Mouse (Mus musculus) liver, embryonic 15.5 days (tissue): ENCODE results near the gene Tbc1d21. TPM values are rescaled to one million over a fixed set of nuclear protein-coding genes. Genes with fewer than 3 reads are reported as not detected.

Experiments
- ATAC-seq: fragments of 200-750 bp; cut with Nextera tagmentation; 2 replicates; pipeline ENCODE4 v1.8.0; 2017; ENCODE audit warnings: moderate number of reproducible peaks, mild to moderate bottlenecking, moderate library complexity; ENCODE audit not compliant: insufficient read depth
- H3K27ac ChIP-seq: fragments of 300-500 bp; sonication (generic); replicated peaks from 2 replicates; pipeline ENCODE4 v1.5.1; 2015; ENCODE audit warnings: mild to moderate bottlenecking, inconsistent platforms
- H3K27me3 ChIP-seq: fragments of 300-500 bp; sonication (generic); 2 replicates; pipeline ENCODE4 v1.6.1; 2015; ENCODE audit warnings: mild to moderate bottlenecking, inconsistent platforms
- H3K36me3 ChIP-seq: fragments of 300-500 bp; sonication (generic); replicated peaks from 2 replicates; pipeline ENCODE4 v1.6.1; 2015; ENCODE audit warnings: moderate library complexity, mild to moderate bottlenecking, inconsistent platforms
- H3K4me1 ChIP-seq: fragments of 300-500 bp; sonication (generic); replicated peaks from 2 replicates; pipeline ENCODE4 v1.6.1; 2015; ENCODE audit warnings: inconsistent platforms
- H3K4me2 ChIP-seq: fragments of 300-500 bp; sonication (generic); 2 replicates; pipeline ENCODE4 v1.6.1; 2015; ENCODE audit warnings: moderate library complexity, mild to moderate bottlenecking, inconsistent platforms
- H3K4me3 ChIP-seq: fragments of 300-500 bp; sonication (generic); replicated peaks from 2 replicates; pipeline ENCODE4 v1.5.1; 2015; ENCODE audit warnings: mild to moderate bottlenecking, inconsistent platforms
- H3K9ac ChIP-seq: fragments of 300-500 bp; sonication (generic); 2 replicates; pipeline ENCODE4 v1.6.1; 2015; ENCODE audit warnings: moderate library complexity, mild to moderate bottlenecking, inconsistent platforms
- H3K9me3 ChIP-seq: fragments of 300-500 bp; sonication (generic); replicated peaks from 2 replicates; pipeline ENCODE4 v1.6.1; 2016; ENCODE audit warnings: inconsistent platforms
- WGBS: fragments of 180-500 bp; shearing (Covaris S2); methylation state at CpG from one replicate; pipeline ENCODE4 v1.1.7; 2015; ENCODE audit warnings: mixed read lengths; ENCODE audit not compliant: insufficient replicate concordance; 5-methylcytosine and 5-hydroxymethylcytosine counted together
- polyA plus RNA-seq: library from polyadenylated mRNA; unstranded; fragments of >200 nt; fragmentation: Nextera tagmentation; extraction: Ambion mirVana; gene quantifications from 2 replicates; pipeline ENCODE4 v1.2.1, GENCODE M21; 2015

The Tbc1d21 gene
- polyA plus RNA-seq, 1 experiment from 2014 or later: not detected

DNA sequence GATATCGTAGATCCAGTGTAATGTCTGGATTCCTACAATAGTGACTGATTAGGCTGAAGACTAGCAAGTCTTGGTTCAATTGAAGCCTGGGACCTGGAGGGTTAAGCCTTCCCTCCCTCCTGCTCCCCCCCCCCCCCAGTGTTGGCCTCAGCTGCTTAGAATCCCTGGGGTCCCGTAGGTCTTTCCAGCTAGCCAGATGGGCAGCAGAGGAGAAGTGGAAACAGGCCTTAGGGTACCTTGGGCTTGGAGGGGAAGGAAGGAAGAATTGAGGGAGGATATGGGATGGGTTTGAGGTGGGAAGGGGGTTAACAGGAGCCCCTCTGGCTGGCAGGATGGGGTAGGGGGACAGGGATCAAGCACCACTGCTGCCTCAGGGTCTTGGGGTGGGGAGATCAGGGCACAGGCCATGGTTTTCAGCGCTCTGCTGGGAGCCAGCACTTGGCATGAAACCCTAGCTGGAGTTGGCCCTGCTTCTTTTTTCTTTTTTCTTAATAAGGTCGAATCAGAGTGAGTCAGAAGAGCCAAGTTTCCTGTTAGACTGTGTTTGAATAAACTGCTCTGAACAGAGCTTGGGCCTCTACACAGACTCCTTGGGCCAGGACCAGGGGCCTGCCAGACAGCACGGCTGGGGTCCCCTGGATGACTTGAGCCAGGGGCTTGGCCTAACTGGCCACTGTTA, 55.4 kb downstream of the Tbc1d21 start:
- 49% methylated on average over 5 of the region's 5 CpGs for WGBS
- H3K36me3 ChIP-seq: no peaks in the 10 kb centered on the region
- no peak overlapping the region for H3K4me2 ChIP-seq
- H3K9me3 ChIP-seq: no peaks in the 10 kb centered on the region
- no peak overlapping the region for H3K27ac ChIP-seq
- peaks cover 11% of the 10 kb centered on the region for H3K4me1 ChIP-seq
- peaks cover 46% of the 10 kb centered on the region for H3K27me3 ChIP-seq
- H3K9ac ChIP-seq: no peak overlapping the region
- ATAC-seq: no peak
- no peak overlapping the region for H3K4me3 ChIP-seq

- Histone ChIP-seq H3K4me2 (peak within 1 kb of the TSS; percentile 49), H3K9me3 (no peaks in the 10 kb centered on the region), H3K4me1 (peaks cover 11% of the 10 kb centered on the region), H3K36me3 (no peaks in the 10 kb centered on the region), H3K27ac (no peak within 1 kb of the TSS), H3K27me3 (peaks cover 49% of the 10 kb centered on the region), H3K9ac (no peak within 1 kb of the TSS), H3K4me3 (peak within 1 kb of the TSS; percentile 29)
- 6% methylated on average over 21 of the region's 21 CpGs for WGBS
- no peak for ATAC-seq
These were observed 57.3 kb downstream of the Tbc1d21 start, which contains the start of gene Loxl1 for GRCm38 (mm10) chr9:58312944-58313359. Gene Loxl1 (minus strand): TSS chr9:58313186.

GRCm38 (mm10) chr9:58312196-58312943, 57.9 kb downstream of the Tbc1d21 start:
- H3K4me3 ChIP-seq: peak overlapping the region; percentile 29
- H3K36me3 ChIP-seq: no peaks in the 10 kb centered on the region
- H3K9ac ChIP-seq: no peak overlapping the region
- peak overlapping the region; percentile 49 for H3K4me2 ChIP-seq
- peaks cover 11% of the 10 kb centered on the region for H3K4me1 ChIP-seq
- ATAC-seq: no peak
- H3K9me3 ChIP-seq: no peaks in the 10 kb centered on the region
- 2% methylated on average over 72 of the region's 72 CpGs for WGBS
- peaks cover 49% of the 10 kb centered on the region for H3K27me3 ChIP-seq
- H3K27ac ChIP-seq: no peak overlapping the region

GRCm38 (mm10) chr9:58311191-58311910, 58.9 kb downstream of the Tbc1d21 start:
- no peak for ATAC-seq
- WGBS: 59% methylated on average over 33 of the region's 33 CpGs
- Histone ChIP-seq H3K9me3 (no peaks in the 10 kb centered on the region), H3K4me3 (0 out of 2 replicates have a peak overlapping the region, but pooled peaks have one; percentile 29), H3K4me2 (0 out of 2 replicates have a peak overlapping the region, but pooled peaks have one; percentile 49), H3K36me3 (no peaks in the 10 kb centered on the region), H3K9ac (no peak overlapping the region), H3K27me3 (peaks cover 48% of the 10 kb centered on the region), H3K27ac (no peak overlapping the region), H3K4me1 (peaks cover 11% of the 10 kb centered on the region)

- H3K27ac ChIP-seq: no peak overlapping the region
- H3K4me1 ChIP-seq: peaks cover 11% of the 10 kb centered on the region
- no peak overlapping the region for H3K4me2 ChIP-seq
- H3K27me3 ChIP-seq: peaks cover 45% of the 10 kb centered on the region
- WGBS: 63% methylated on average over 14 of the region's 14 CpGs
- no peaks in the 10 kb centered on the region for H3K9me3 ChIP-seq
- H3K4me3 ChIP-seq: no peak overlapping the region
- ATAC-seq: no peak
- no peaks in the 10 kb centered on the region for H3K36me3 ChIP-seq
- H3K9ac ChIP-seq: no peak overlapping the region
These were observed 60.1 kb downstream of the Tbc1d21 start for GRCm38 (mm10) chr9:58310043-58310660.

Other genes with a start within 250 kb of the Tbc1d21 start
- gene Islr, start 166.1 kb downstream of the Tbc1d21 start, polyA plus RNA-seq: 4.2 and 4.5 TPM in 2 replicates
- 0.05 and 0.08 TPM in 2 replicates for gene Islr2, start 166.1 kb downstream of the Tbc1d21 start, polyA plus RNA-seq
- 19.3 and 22.0 TPM in 2 replicates for gene Pml, start 120.7 kb downstream of the Tbc1d21 start, polyA plus RNA-seq
- gene Stoml1, start 117.3 kb downstream of the Tbc1d21 start, polyA plus RNA-seq: 4.1 and 5.0 TPM in 2 replicates
- 2.7 TPM in 2 replicates for gene Loxl1, start 57.3 kb downstream of the Tbc1d21 start, polyA plus RNA-seq
- 0.09 TPM in 1 of 2 replicates, not detected in the other for gene Insyn1, start 118.1 kb upstream of the Tbc1d21 start, polyA plus RNA-seq
- gene Cd276, start 185.0 kb upstream of the Tbc1d21 start, polyA plus RNA-seq: 1.4 and 1.5 TPM in 2 replicates
- 87.9 and 88.6 TPM in 2 replicates for gene Nptn, start 211.8 kb upstream of the Tbc1d21 start, polyA plus RNA-seq